Mouse (Mus musculus): Measurements from ENCODE around the gene Gmppb. TPM values are rescaled to one million over a fixed set of nuclear protein-coding genes. Genes with fewer than 3 reads are reported as not detected.
A peak's percentile ranks its signal among the peaks of the same experiment; 100 is the strongest.

Gmppb gene
- polyA plus RNA-seq, 1 experiment from 2014 or later, result 20.1 TPM

- peaks cover 74% of the 10 kb centered on the region for H3K36me3 ChIP-seq
- H3K27ac ChIP-seq, result no peak overlapping the region
- H3K27me3 ChIP-seq, result no peaks in the 10 kb centered on the region
- no peak overlapping the region for H3K4me2 ChIP-seq
- H3K4me1 ChIP-seq (replicated peaks), result no peaks in the 10 kb centered on the region
- 83% methylated on average over 7 of the region's 7 CpGs for WGBS
- no peaks in the 10 kb centered on the region for H3K9me3 ChIP-seq
- no peak for ATAC-seq (ENCODE audit: low FRiP score)
- no peak overlapping the region for H3K9ac ChIP-seq
- H3K4me3 ChIP-seq, result no peak overlapping the region
These were observed 18.2 kb downstream of the Gmppb start for GRCm38 (mm10) chr9:108067199-108067598.

- peak; percentile 33; the same call in 1 of the 2 replicates for ATAC-seq (ENCODE audit: low FRiP score)
- H3K4me2 ChIP-seq, result no peak overlapping the region
- WGBS, result 23% methylated on average over 8 of the region's 8 CpGs
- no peaks in the 10 kb centered on the region for H3K27me3 ChIP-seq
- no peak overlapping the region for H3K27ac ChIP-seq
- no peaks in the 10 kb centered on the region for H3K4me1 ChIP-seq (replicated peaks)
- H3K4me3 ChIP-seq, result no peak overlapping the region
- no peaks in the 10 kb centered on the region for H3K9me3 ChIP-seq
- peaks cover 70% of the 10 kb centered on the region for H3K36me3 ChIP-seq
- H3K9ac ChIP-seq, result no peak overlapping the region
These were observed 18.9 kb downstream of the Gmppb start for GRCm38 (mm10) chr9:108067900-108068299.

GRCm38 (mm10) chr9:108069007-108069406, 20.0 kb downstream of the Gmppb start:
- Histone ChIP-seq H3K4me1 (replicated peaks) (no peaks in the 10 kb centered on the region), H3K4me3 (no peak overlapping the region), H3K4me2 (no peak overlapping the region), H3K27me3 (no peaks in the 10 kb centered on the region), H3K9ac (no peak overlapping the region), H3K9me3 (no peaks in the 10 kb centered on the region), H3K27ac (no peak overlapping the region), H3K36me3 (peaks cover 64% of the 10 kb centered on the region)
- WGBS, result 94% methylated on average over 9 of the region's 9 CpGs
- no peak for ATAC-seq (ENCODE audit: low FRiP score)

- no peaks in the 10 kb centered on the region for H3K4me1 ChIP-seq (replicated peaks)
- H3K4me2 ChIP-seq, result no peak overlapping the region
- H3K36me3 ChIP-seq, result peaks cover 59% of the 10 kb centered on the region
- no peaks in the 10 kb centered on the region for H3K27me3 ChIP-seq
- H3K9me3 ChIP-seq, result no peaks in the 10 kb centered on the region
- WGBS, result 91% methylated on average over 7 of the region's 7 CpGs
- ATAC-seq (ENCODE audit: low FRiP score), result no peak
- H3K9ac ChIP-seq, result no peak overlapping the region
- no peak overlapping the region for H3K4me3 ChIP-seq
- no peak overlapping the region for H3K27ac ChIP-seq
These were observed 20.5 kb downstream of the Gmppb start for GRCm38 (mm10) chr9:108069529-108069928.

- H3K27me3 ChIP-seq, result no peaks in the 10 kb centered on the region
- no peak overlapping the region for H3K4me2 ChIP-seq
- no peak overlapping the region for H3K9ac ChIP-seq
- no peak overlapping the region for H3K4me3 ChIP-seq
- peaks cover 51% of the 10 kb centered on the region for H3K36me3 ChIP-seq
- H3K27ac ChIP-seq, result no peak overlapping the region
- H3K9me3 ChIP-seq, result no peaks in the 10 kb centered on the region
- no peaks in the 10 kb centered on the region for H3K4me1 ChIP-seq (replicated peaks)
- WGBS, result 93% methylated on average over 4 of the region's 4 CpGs
- ATAC-seq (ENCODE audit: low FRiP score), result no peak
These were observed 22.8 kb downstream of the Gmppb start for GRCm38 (mm10) chr9:108071801-108072200.

- Histone ChIP-seq H3K4me3 (no peak overlapping the region), H3K36me3 (peaks cover 56% of the 10 kb centered on the region), H3K27ac (no peak overlapping the region), H3K9ac (0 out of 2 replicates have a peak overlapping the region, but pooled peaks have one; percentile 43), H3K4me2 (no peak overlapping the region), H3K27me3 (no peaks in the 10 kb centered on the region), H3K9me3 (no peaks in the 10 kb centered on the region), H3K4me1 (replicated peaks) (no peaks in the 10 kb centered on the region)
- ATAC-seq (ENCODE audit: low FRiP score), result no peak
- WGBS, result 80% methylated on average over 9 of the region's 9 CpGs
These were observed 23.5 kb downstream of the Gmppb start for GRCm38 (mm10) chr9:108072481-108072924.

- H3K27ac ChIP-seq, result no peak overlapping the region
- no peak overlapping the region for H3K4me3 ChIP-seq
- no peaks in the 10 kb centered on the region for H3K9me3 ChIP-seq
- H3K4me2 ChIP-seq, result no peak overlapping the region
- ATAC-seq (ENCODE audit: low FRiP score), result no peak
- peaks cover 8% of the 10 kb centered on the region for H3K4me1 ChIP-seq (replicated peaks)
- peaks cover 54% of the 10 kb centered on the region for H3K36me3 ChIP-seq
- no peaks in the 10 kb centered on the region for H3K27me3 ChIP-seq
- WGBS, result 70% methylated on average over 7 of the region's 7 CpGs
- H3K9ac ChIP-seq, result peak overlapping the region; percentile 20; the same call in 1 of the 2 replicates
These were observed 24.3 kb downstream of the Gmppb start for GRCm38 (mm10) chr9:108073141-108073930.

- H3K36me3 ChIP-seq, result peaks cover 25% of the 10 kb centered on the region
- peaks cover 28% of the 10 kb centered on the region for H3K4me1 ChIP-seq (replicated peaks)
- no peak within 1 kb of the TSS for H3K27ac ChIP-seq
- no peaks in the 10 kb centered on the region for H3K9me3 ChIP-seq
- peaks cover 49% of the 10 kb centered on the region for H3K27me3 ChIP-seq
- WGBS, result 77% methylated on average over 5 of the region's 5 CpGs
- peak within 1 kb of the TSS; percentile 76 for H3K4me3 ChIP-seq
- no peak for ATAC-seq (ENCODE audit: low FRiP score)
- peak within 1 kb of the TSS; percentile 93 for H3K4me2 ChIP-seq
- peak within 1 kb of the TSS; percentile 99 for H3K9ac ChIP-seq
These were observed 31.1 kb downstream of the Gmppb start, which contains the start of gene Mst1 for GRCm38 (mm10) chr9:108080168-108080567. TSS of gene Mst1 (plus strand) at chr9:108080436.

- Histone ChIP-seq H3K36me3 (peaks cover 41% of the 10 kb centered on the region), H3K27me3 (peaks cover 49% of the 10 kb centered on the region), H3K9ac (peak overlapping the region; percentile 35; the same call in 1 of the 2 replicates), H3K4me3 (peak overlapping the region; percentile 15), H3K27ac (no peak overlapping the region), H3K4me1 (replicated peaks) (peaks cover 28% of the 10 kb centered on the region), H3K4me2 (peak overlapping the region; percentile 30), H3K9me3 (no peaks in the 10 kb centered on the region)
- ATAC-seq (ENCODE audit: low FRiP score), result no peak
- 9% methylated on average over 18 of the region's 19 CpGs for WGBS
These were observed 33.5 kb downstream of the Gmppb start for GRCm38 (mm10) chr9:108082549-108082948.

- Histone ChIP-seq H3K27me3 (peaks cover 49% of the 10 kb centered on the region), H3K27ac (no peak within 1 kb of the TSS), H3K4me2 (peak within 1 kb of the TSS; percentile 30), H3K4me3 (peak within 1 kb of the TSS; percentile 15), H3K9ac (peak within 1 kb of the TSS; percentile 35; the same call in 1 of the 2 replicates), H3K9me3 (no peaks in the 10 kb centered on the region), H3K36me3 (peaks cover 46% of the 10 kb centered on the region), H3K4me1 (replicated peaks) (peaks cover 23% of the 10 kb centered on the region)
- no peak for ATAC-seq (ENCODE audit: low FRiP score)
- 28% methylated on average over 12 of the region's 12 CpGs for WGBS
These were observed 34.0 kb downstream of the Gmppb start, which contains the start of gene Rnf123 for GRCm38 (mm10) chr9:108082988-108083431. TSS of gene Rnf123 (minus strand) at chr9:108083346.

GRCm38 (mm10) chr9:108083561-108083960, 34.5 kb downstream of the Gmppb start:
- WGBS, result 90% methylated on average over 6 of the region's 6 CpGs
- H3K4me1 ChIP-seq (replicated peaks), result peaks cover 18% of the 10 kb centered on the region
- H3K4me3 ChIP-seq, result no peak overlapping the region
- H3K4me2 ChIP-seq, result no peak overlapping the region
- H3K27ac ChIP-seq, result no peak overlapping the region
- no peak for ATAC-seq (ENCODE audit: low FRiP score)
- H3K9ac ChIP-seq, result no peak overlapping the region
- H3K9me3 ChIP-seq, result no peaks in the 10 kb centered on the region
- peaks cover 49% of the 10 kb centered on the region for H3K27me3 ChIP-seq
- H3K36me3 ChIP-seq, result peaks cover 51% of the 10 kb centered on the region

GRCm38 (mm10) chr9:108085261-108085660, 36.2 kb downstream of the Gmppb start:
- peaks cover 68% of the 10 kb centered on the region for H3K36me3 ChIP-seq
- no peak for ATAC-seq (ENCODE audit: low FRiP score)

More at GRCm38 (mm10) chr9:108085261-108085660, 36.2 kb downstream of the Gmppb start:
- peaks cover 11% of the 10 kb centered on the region; the same call in 1 of the 2 replicates for H3K4me1 ChIP-seq (replicated peaks)
- no peak overlapping the region for H3K4me2 ChIP-seq
- no peak overlapping the region for H3K27ac ChIP-seq
- peaks cover 46% of the 10 kb centered on the region for H3K27me3 ChIP-seq
- no peak overlapping the region for H3K9ac ChIP-seq
- H3K4me3 ChIP-seq, result no peak overlapping the region
- no peaks in the 10 kb centered on the region for H3K9me3 ChIP-seq
- 92% methylated on average over 4 of the region's 4 CpGs for WGBS

All from hindbrain, embryonic 13.5 days (tissue).